Mouse (Mus musculus) brain, embryonic 14.5 days (tissue): Measurements from ENCODE around the gene Adm2.

Experiments used
- CTCF ChIP-seq: fragments of 200-500 bp; IDR thresholded peaks from 2 replicates; pipeline ENCODE4 v1.5.1; 2012; ENCODE audit warnings: inconsistent platforms, mild to moderate bottlenecking, moderate library complexity, borderline replicate concordance; ENCODE audit not compliant: insufficient read depth, insufficient read length; ENCODE audit errors: extremely low read depth
- POLR2A ChIP-seq: fragments of 200-500 bp; IDR thresholded peaks from 2 replicates; pipeline ENCODE4 v1.6.1; 2012; ENCODE audit warnings: mild to moderate bottlenecking, inconsistent platforms, borderline replicate concordance; ENCODE audit not compliant: poor library complexity, insufficient read depth, insufficient read length, severe bottlenecking; ENCODE audit errors: extremely low read depth

- TF ChIP-seq CTCF = no peak
- no peak for TF ChIP-seq POLR2A
Measured at GRCm38 (mm10) chr15:89372536-89372935, 50.0 kb downstream of the Adm2 start.
